Mouse (Mus musculus) CH12.LX (cell line): Measurements from ENCODE around the gene Lancl3.

Experiments used
- MAZ ChIP-seq: IDR thresholded peaks from 2 replicates; pipeline ENCODE4 v1.6.1; 2012; ENCODE audit warnings: low read depth, mild to moderate bottlenecking, inconsistent platforms, low read length, improper control_type of control experiment, moderate library complexity
- RCOR1 ChIP-seq: conservative IDR thresholded peaks from 2 replicates; pipeline ENCODE4 v1.6.1; 2012; ENCODE audit warnings: low read depth, mild to moderate bottlenecking, inconsistent platforms, low read length, improper control_type of control experiment
- SIN3A ChIP-seq: IDR thresholded peaks from 2 replicates; pipeline ENCODE4 v1.6.1; 2012; ENCODE audit warnings: low read length, improper control_type of control experiment, inconsistent platforms
- ZKSCAN1 ChIP-seq: IDR thresholded peaks from 2 replicates; pipeline ENCODE4 v1.6.1; 2012; ENCODE audit warnings: low read depth, inconsistent platforms, low read length, improper control_type of control experiment, borderline replicate concordance

GRCm38 (mm10) chrX:9202781-9203405, 3.2 kb downstream of the Lancl3 start:
- TF ChIP-seq MAZ, result no peak
- no peak for TF ChIP-seq ZKSCAN1
- TF ChIP-seq RCOR1, result no peak
- no peak for TF ChIP-seq SIN3A
